9 mouse cellular contexts compared by ENCODE assay signal in the genomic region with DNA sequence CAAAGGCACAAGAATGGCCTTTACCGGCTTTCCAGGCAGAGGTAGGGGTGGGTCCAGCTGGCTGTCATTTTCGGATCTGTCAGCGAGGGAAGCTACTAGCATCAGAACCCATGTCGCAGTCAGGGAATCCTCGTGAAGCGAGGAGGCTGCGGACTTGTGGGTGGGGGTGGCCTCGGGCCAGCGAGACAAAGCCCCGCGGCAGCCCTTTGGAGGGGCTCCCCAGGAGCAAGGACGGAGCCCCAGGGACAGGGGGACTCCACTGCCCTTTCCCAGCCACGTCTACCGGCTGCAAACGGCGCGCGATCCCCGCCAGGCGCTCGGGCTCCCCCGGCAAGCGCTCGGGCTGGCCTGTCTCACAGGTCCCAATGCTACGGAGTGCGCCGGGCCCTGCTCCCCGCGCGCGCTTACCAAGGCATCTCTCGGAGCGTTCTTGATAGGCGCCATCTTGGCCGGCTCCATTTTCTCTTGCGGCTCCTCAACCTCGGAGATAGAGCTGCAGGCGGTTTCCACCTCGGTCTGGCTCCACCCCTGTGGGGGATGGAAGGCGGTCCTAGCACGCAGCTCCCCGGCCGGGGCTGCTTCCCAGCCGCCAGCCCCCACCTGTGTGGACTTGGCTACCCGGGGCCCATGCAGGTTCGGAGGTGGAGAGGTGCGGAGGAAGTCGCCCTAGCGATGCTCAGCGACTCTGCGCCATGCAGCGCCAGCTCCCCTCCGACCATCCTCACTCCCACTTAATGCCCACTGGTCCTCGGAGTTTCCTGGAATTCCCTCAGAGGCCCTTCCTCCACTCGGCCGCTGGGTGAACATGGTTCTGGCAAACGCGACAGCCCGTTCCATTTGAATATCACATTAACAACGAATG. TPM values are rescaled to one million over a fixed set of nuclear protein-coding genes. Genes with fewer than 3 reads are reported as not detected.
A peak's percentile ranks its signal among the peaks of the same experiment; 100 is the strongest.
DNase-seq lines count a peak whose midpoint lies in the region; ATAC-seq and TF ChIP-seq lines count a peak whose summit lies in the region.
"Had no signal": no experiment of that assay in that cellular context is flagged by ENCODE, and none has a peak within 500 bp of the region (broad histone marks: within the 10 kb centered on the region; RNA-seq: fewer than 3 reads in every experiment).

No protein-coding gene starts in this region.

- peak overlapping the region; percentile 57 for H3K4me2 ChIP-seq in forebrain, embryonic 13.5 days
- peak overlapping the region; percentile 71 for H3K4me2 ChIP-seq in liver, embryonic 16.5 days (ENCODE audit: low read depth, low read length)
- peak overlapping the region; percentile 54 for H3K4me2 ChIP-seq in neural tube, embryonic 13.5 days

- peak; percentile 97 for ATAC-seq in forebrain, embryonic 13.5 days
- peak; percentile 92 for ATAC-seq in liver, embryonic 16.5 days (ENCODE audit: low read depth)
- ATAC-seq in neural tube, embryonic 13.5 days (ENCODE audit: low read depth): peak; percentile 96

- intact Hi-C loops in heart, postnatal 10 days (cut with DNase I): no loop called here

- TF ChIP-seq EP300 in ES-Bruce4 (IDR thresholded peaks at IDR 0.05; ENCODE audit: insufficient read depth, low read depth, low read length): no peak

- H3K9me3 ChIP-seq in ES-Bruce4 (replicated peaks; ENCODE audit: control insufficient read depth, insufficient read depth, low read length, poor library complexity, severe bottlenecking): no peaks in the 10 kb centered on the region
- H3K9me3 ChIP-seq in forebrain, embryonic 13.5 days (replicated peaks): no peaks in the 10 kb centered on the region; the same call in 1 of the 2 replicates
- no peaks in the 10 kb centered on the region for H3K9me3 ChIP-seq in liver, embryonic 16.5 days (replicated peaks; ENCODE audit: control insufficient read depth, low read length)
- no peaks in the 10 kb centered on the region for H3K9me3 ChIP-seq in neural tube, embryonic 13.5 days

- TF ChIP-seq CTCF in ES-Bruce4 (IDR thresholded peaks at IDR 0.05; ENCODE audit: low read depth, low read length): no peak

- H3K36me3 ChIP-seq in ES-Bruce4 (ENCODE audit: control insufficient read depth, insufficient read depth, low read length, poor library complexity, severe bottlenecking): no peaks in the 10 kb centered on the region
- H3K36me3 ChIP-seq in forebrain, embryonic 13.5 days (ENCODE audit: poor library complexity, severe bottlenecking): no peaks in the 10 kb centered on the region
- no peaks in the 10 kb centered on the region for H3K36me3 ChIP-seq in liver, embryonic 16.5 days (ENCODE audit: control insufficient read depth, insufficient read depth)
- no peaks in the 10 kb centered on the region for H3K36me3 ChIP-seq in neural tube, embryonic 13.5 days

- 21% methylated on average over 45 of the region's 60 CpGs for WGBS in forebrain, embryonic 13.5 days
- WGBS in large intestine, adult 2 months: 24% methylated on average over 60 of the region's 60 CpGs
- 20% methylated on average over 52 of the region's 60 CpGs for WGBS in liver, embryonic 16.5 days (ENCODE audit: insufficient replicate concordance)
- 22% methylated on average over 59 of the region's 60 CpGs for whole genome bisulfite sequencing in neural tube, embryonic 13.5 days

- H3K27me3 ChIP-seq in ES-Bruce4 (ENCODE audit: control insufficient read depth, insufficient read depth, low read length, poor library complexity, severe bottlenecking): no peaks in the 10 kb centered on the region
- H3K27me3 ChIP-seq in forebrain, embryonic 13.5 days: no peaks in the 10 kb centered on the region
- H3K27me3 ChIP-seq in liver, embryonic 16.5 days (ENCODE audit: control insufficient read depth, insufficient read depth, low read depth, low read length): no peaks in the 10 kb centered on the region
- no peaks in the 10 kb centered on the region for H3K27me3 ChIP-seq in neural tube, embryonic 13.5 days

- no peaks in the 10 kb centered on the region for H3K4me1 ChIP-seq in ES-Bruce4 (ENCODE audit: control insufficient read depth, insufficient read depth, low read length)
- H3K4me1 ChIP-seq in forebrain, embryonic 13.5 days: no peaks in the 10 kb centered on the region
- H3K4me1 ChIP-seq in liver, embryonic 16.5 days (ENCODE audit: control insufficient read depth, low read depth, low read length): no peaks in the 10 kb centered on the region
- H3K4me1 ChIP-seq in neural tube, embryonic 13.5 days (replicated peaks): no peaks in the 10 kb centered on the region

- peak; percentile 64 for DNase-seq in c-Kit-positive CD71-positive TER-119-positive erythroid progenitor cells, embryonic 14.5 days (ENCODE audit: low spot score)
- peak; percentile 73 to 79 for DNase-seq in heart, postnatal 10 days
- peak; percentile 16 for DNase-seq in large intestine, adult 2 months (ENCODE audit: low read depth, low spot score)
- peak; percentile 58 for DNase-seq in telencephalon, adult 2 months (ENCODE audit: low read depth, low spot score)

- peak overlapping the region; percentile 68 for H3K9ac ChIP-seq in ES-Bruce4 (ENCODE audit: low read depth, poor library complexity, severe bottlenecking)
- H3K9ac ChIP-seq in forebrain, embryonic 13.5 days: peak overlapping the region; percentile 77
- H3K9ac ChIP-seq in liver, embryonic 16.5 days (ENCODE audit: low read depth, low read length): peak overlapping the region; percentile 76
- H3K9ac ChIP-seq in neural tube, embryonic 13.5 days: peak overlapping the region; percentile 81

- peak overlapping the region; percentile 59 for H3K4me3 ChIP-seq in ES-Bruce4 (ENCODE audit: low read depth, low read length)
- H3K4me3 ChIP-seq in forebrain, embryonic 13.5 days: peak overlapping the region; percentile 55
- peak overlapping the region; percentile 74 for H3K4me3 ChIP-seq in liver, embryonic 16.5 days (ENCODE audit: low read depth, low read length)
- peak overlapping the region; percentile 56 for H3K4me3 ChIP-seq in neural tube, embryonic 13.5 days

- TF ChIP-seq POLR2A in ES-Bruce4 (IDR thresholded peaks at IDR 0.05; ENCODE audit: insufficient read depth, low read length): no peak

- no peak overlapping the region for H3K27ac ChIP-seq in ES-Bruce4 (ENCODE audit: insufficient read depth, low read length)
- peak overlapping the region; percentile 84 for H3K27ac ChIP-seq in forebrain, embryonic 13.5 days
- H3K27ac ChIP-seq in liver, embryonic 16.5 days (ENCODE audit: low read length): no peak overlapping the region
- H3K27ac ChIP-seq in neural tube, embryonic 13.5 days (replicated peaks): peak overlapping the region; percentile 91

RNA-seq across cellular contexts. Expression of gene Taf9b, which starts 1.6 kb away (rescaled TPM):
- polyA plus RNA-seq in ES-Bruce4 (2011; ENCODE audit: insufficient read depth, insufficient read length, low read depth, missing spikeins): 1.6 TPM in 2 replicates
- polyA plus RNA-seq in forebrain, embryonic 13.5 days (2015; fragmentation: Nextera tagmentation; extraction: Ambion mirVana): 13.3 and 14.8 TPM in 2 replicates
- 10 to 100 TPM; 12.9 to 15.7 TPM for total RNA-seq in heart, postnatal 10 days (2021)
- 2.4 and 2.5 TPM in 2 replicates for polyA plus RNA-seq in large intestine, adult 2 months (2012; rRNA removed)
- 4.0 and 4.3 TPM in 2 replicates for polyA plus RNA-seq in liver, embryonic 16.5 days (2015; fragmentation: Nextera tagmentation; extraction: Ambion mirVana)
- 19.8 and 20.4 TPM in 2 replicates for polyA plus RNA-seq in neural tube, embryonic 13.5 days (2015; fragmentation: Nextera tagmentation; extraction: Ambion mirVana)

RNA-seq across cellular contexts. Expression of gene Pgk1, which starts 32.5 kb away (rescaled TPM):
- 877 and 973 TPM in 2 replicates for polyA plus RNA-seq in ES-Bruce4 (2011; ENCODE audit: insufficient read depth, insufficient read length, low read depth, missing spikeins)
- 346 and 364 TPM in 2 replicates for polyA plus RNA-seq in forebrain, embryonic 13.5 days (2015; fragmentation: Nextera tagmentation; extraction: Ambion mirVana)
- total RNA-seq in heart, postnatal 10 days (2021): 100 to 1,000 TPM; 557 to 593 TPM
- 159 and 201 TPM in 2 replicates for polyA plus RNA-seq in large intestine, adult 2 months (2012; rRNA removed)
- polyA plus RNA-seq in liver, embryonic 16.5 days (2015; fragmentation: Nextera tagmentation; extraction: Ambion mirVana): 189 and 191 TPM in 2 replicates
- polyA plus RNA-seq in neural tube, embryonic 13.5 days (2015; fragmentation: Nextera tagmentation; extraction: Ambion mirVana): 265 and 289 TPM in 2 replicates

RNA-seq across cellular contexts. Expression of gene Fnd3c2, which starts 35.8 kb away (rescaled TPM):
- polyA plus RNA-seq in ES-Bruce4 (2011; ENCODE audit: insufficient read depth, insufficient read length, low read depth, missing spikeins): 0.21 and 0.55 TPM in 2 replicates
- not detected in 2 replicates for polyA plus RNA-seq in forebrain, embryonic 13.5 days (2015; fragmentation: Nextera tagmentation; extraction: Ambion mirVana)
- not detected for total RNA-seq in heart, postnatal 10 days (2021)
- polyA plus RNA-seq in large intestine, adult 2 months (2012; rRNA removed): not detected in 2 replicates
- polyA plus RNA-seq in liver, embryonic 16.5 days (2015; fragmentation: Nextera tagmentation; extraction: Ambion mirVana): not detected in 2 replicates
- not detected in 2 replicates for polyA plus RNA-seq in neural tube, embryonic 13.5 days (2015; fragmentation: Nextera tagmentation; extraction: Ambion mirVana)
- polyA plus RNA-seq: gonadal fat pad, adult 2 months had no signal

Comparison
In these comparisons a context has a peak if more than half of its experiments do, and no peak if none do; other contexts are left out.
1. H3K27ac ChIP-seq: peak in forebrain, embryonic 13.5 days (single experiment) and neural tube, embryonic 13.5 days (single experiment); none in ES-Bruce4 (single experiment) and liver, embryonic 16.5 days (single experiment).
2. DNase-seq: peak in every context shown above with its lines; median percentile 76 in heart, postnatal 10 days; 64 in c-Kit-positive CD71-positive TER-119-positive erythroid progenitor cells, embryonic 14.5 days; 58 in telencephalon, adult 2 months; 16 in large intestine, adult 2 months.
3. Peak in every context shown above with its lines, with median percentiles within 50 percentile points of each other: H3K4me3 ChIP-seq, H3K9ac ChIP-seq, ATAC-seq and H3K4me2 ChIP-seq.